Mouse (Mus musculus) hindbrain, embryonic 11.5 days (tissue): ENCODE results near the gene Abhd2. TPM values are rescaled to one million over a fixed set of nuclear protein-coding genes. Genes with fewer than 3 reads are reported as not detected.

Experiments used
- ATAC-seq: fragments of 200-750 bp; cut with Nextera tagmentation; 2 replicates; pipeline ENCODE4 v1.8.0; 2017; ENCODE audit warnings: mild to moderate bottlenecking, moderate TSS enrichment, moderate library complexity; ENCODE audit not compliant: low FRiP score
- DNase-seq: peaks from one replicate; pipeline ENCODE4 v3.0.0-alpha.2; 2015; ENCODE audit warnings: low spot score
- H3K27ac ChIP-seq: fragments of 300-500 bp; sonication (generic); 2 replicates; pipeline ENCODE4 v1.5.1; 2014; ENCODE audit warnings: mild to moderate bottlenecking, low read depth, low read length
- H3K27me3 ChIP-seq: fragments of 300-500 bp; sonication (generic); 2 replicates; pipeline ENCODE4 v1.6.1; 2014; ENCODE audit warnings: mild to moderate bottlenecking, low read length, moderate library complexity, mixed read lengths; ENCODE audit not compliant: control insufficient read depth, insufficient read depth
- H3K36me3 ChIP-seq: fragments of 300-500 bp; sonication (generic); 2 replicates; pipeline ENCODE4 v1.6.1; 2014; ENCODE audit warnings: mild to moderate bottlenecking, low read length, moderate library complexity, mixed read lengths; ENCODE audit not compliant: control insufficient read depth, insufficient read depth
- H3K4me1 ChIP-seq: fragments of 300-500 bp; sonication (generic); replicated peaks from 2 replicates; pipeline ENCODE4 v1.6.1; 2014; ENCODE audit warnings: low read length, mixed read lengths; ENCODE audit not compliant: control insufficient read depth, insufficient read depth
- H3K4me2 ChIP-seq: fragments of 300-500 bp; sonication (generic); replicated peaks from 2 replicates; pipeline ENCODE4 v1.6.1; 2014; ENCODE audit warnings: mild to moderate bottlenecking, low read depth, low read length
- H3K4me3 ChIP-seq: fragments of 300-500 bp; sonication (generic); 2 replicates; pipeline ENCODE4 v1.5.1; 2014; ENCODE audit warnings: low read depth, low read length
- H3K9ac ChIP-seq: fragments of 300-500 bp; sonication (generic); 2 replicates; pipeline ENCODE4 v1.6.1; 2014; ENCODE audit warnings: low read depth, low read length
- H3K9me3 ChIP-seq: fragments of 300-500 bp; sonication (generic); 2 replicates; pipeline ENCODE4 v1.6.1; 2016; ENCODE audit warnings: low read length; ENCODE audit not compliant: control insufficient read depth
- WGBS: fragments of 180-500 bp; shearing (Covaris S2); extraction: QIAGEN DNeasy Blood & Tissue Kit; methylation state at CpG from one replicate; pipeline ENCODE4 v1.1.7; 2014; 5-methylcytosine and 5-hydroxymethylcytosine counted together
- polyA plus RNA-seq: library from polyadenylated mRNA; unstranded; fragments of >200 nt; fragmentation: Nextera tagmentation; extraction: Ambion mirVana; gene quantifications from 2 replicates; pipeline ENCODE4 v1.2.1, GENCODE M21; 2014

Abhd2 gene
- polyA plus RNA-seq, 1 experiment from 2014 or later, result 12.2 TPM

DNA sequence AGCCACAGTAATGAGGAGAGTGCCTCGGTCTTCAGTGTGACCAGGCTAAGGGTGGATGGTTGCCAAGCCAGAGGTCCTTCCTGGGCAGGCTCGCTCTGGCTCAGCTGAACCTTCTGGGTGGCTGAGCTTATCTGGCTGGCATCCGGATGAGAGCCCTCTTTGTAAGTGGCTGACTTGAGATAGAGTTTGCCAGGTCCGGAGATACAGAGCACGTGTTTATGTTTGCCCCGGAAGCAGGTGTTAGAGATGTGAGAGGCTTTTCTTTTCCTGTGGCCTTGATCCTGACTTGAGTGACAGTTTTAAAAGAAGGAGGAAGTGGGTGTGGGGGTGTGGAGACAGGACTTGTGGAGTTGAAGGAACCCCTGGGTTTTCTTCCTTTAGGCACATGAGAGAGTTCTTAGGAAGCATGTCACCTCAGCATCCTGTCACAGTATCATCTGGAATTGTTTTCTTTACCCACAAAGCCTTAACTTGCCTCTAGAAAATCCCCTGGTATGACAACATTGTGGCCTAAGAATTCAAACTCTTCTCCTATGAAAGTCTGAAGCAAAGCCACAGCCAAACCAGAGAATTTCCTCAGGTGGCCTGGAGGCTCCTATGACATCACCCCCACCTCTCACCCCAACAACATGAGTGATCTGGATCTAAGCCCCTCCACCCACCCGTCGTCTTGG is 90.5 kb downstream of the Abhd2 start:
- no peak overlapping the region for H3K27ac ChIP-seq

DNA sequence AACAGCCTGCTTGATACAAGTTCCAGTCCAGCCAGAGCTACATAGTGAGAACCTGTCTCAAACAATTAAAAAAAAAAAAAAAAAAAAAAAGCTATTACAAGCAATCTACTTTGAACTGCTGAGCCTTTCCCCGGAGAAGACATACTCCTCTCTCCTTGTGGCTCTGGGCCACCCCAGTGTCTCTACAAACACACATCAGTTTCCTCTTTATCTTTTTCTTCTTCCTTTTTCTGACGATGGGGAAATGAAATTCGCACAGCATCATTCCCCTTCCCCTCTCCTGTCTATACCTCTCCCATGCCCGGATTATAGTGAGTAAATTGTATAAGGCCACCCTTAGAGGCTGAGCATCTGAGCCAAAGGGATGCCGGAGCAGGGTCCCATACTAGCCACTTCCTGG is 95.7 kb downstream of the Abhd2 start:
- ATAC-seq, result no peak

More for the DNA sequence above, 90.5 kb downstream of the Abhd2 start:
- Histone ChIP-seq H3K4me1 (no peaks in the 10 kb centered on the region), H3K9ac (no peak overlapping the region), H3K4me3 (no peak overlapping the region), H3K36me3 (no peaks in the 10 kb centered on the region), H3K27me3 (no peaks in the 10 kb centered on the region), H3K9me3 (no peaks in the 10 kb centered on the region), H3K4me2 (no peak overlapping the region)
- ATAC-seq (no peak), DNase-seq (no peak)
- 84% methylated on average over 8 of the region's 8 CpGs for WGBS

DNA sequence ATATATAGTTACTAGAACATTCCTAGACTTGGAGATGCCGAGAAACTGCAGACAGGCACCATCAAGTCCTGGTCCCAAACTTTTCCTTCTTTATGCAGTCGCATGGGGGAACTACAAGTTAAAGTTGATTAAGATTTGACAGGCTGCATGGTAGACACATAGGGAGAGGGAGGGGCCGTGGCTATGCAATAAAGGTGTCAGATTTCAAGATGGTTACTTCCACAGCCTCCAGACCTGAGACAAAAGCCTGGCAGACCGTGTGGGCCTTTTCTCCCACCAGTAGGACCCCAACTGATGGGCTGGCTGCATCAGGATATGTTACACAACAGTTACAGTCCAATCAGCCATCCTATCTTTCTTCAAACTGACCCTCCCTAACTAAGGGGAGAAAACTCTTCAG is 96.4 kb downstream of the Abhd2 start:
- no peak for DNase-seq

More for the DNA sequence above, 95.7 kb downstream of the Abhd2 start:
- H3K9me3 ChIP-seq, result no peaks in the 10 kb centered on the region
- H3K4me3 ChIP-seq, result no peak overlapping the region
- H3K27ac ChIP-seq, result no peak overlapping the region
- H3K36me3 ChIP-seq, result no peaks in the 10 kb centered on the region
- no peaks in the 10 kb centered on the region; the same call in 1 of the 2 replicates for H3K27me3 ChIP-seq
- DNase-seq, result no peak
- WGBS, result 91% methylated on average over 5 of the region's 5 CpGs
- no peak overlapping the region for H3K4me2 ChIP-seq
- H3K9ac ChIP-seq, result no peak overlapping the region
- H3K4me1 ChIP-seq, result no peaks in the 10 kb centered on the region

DNA sequence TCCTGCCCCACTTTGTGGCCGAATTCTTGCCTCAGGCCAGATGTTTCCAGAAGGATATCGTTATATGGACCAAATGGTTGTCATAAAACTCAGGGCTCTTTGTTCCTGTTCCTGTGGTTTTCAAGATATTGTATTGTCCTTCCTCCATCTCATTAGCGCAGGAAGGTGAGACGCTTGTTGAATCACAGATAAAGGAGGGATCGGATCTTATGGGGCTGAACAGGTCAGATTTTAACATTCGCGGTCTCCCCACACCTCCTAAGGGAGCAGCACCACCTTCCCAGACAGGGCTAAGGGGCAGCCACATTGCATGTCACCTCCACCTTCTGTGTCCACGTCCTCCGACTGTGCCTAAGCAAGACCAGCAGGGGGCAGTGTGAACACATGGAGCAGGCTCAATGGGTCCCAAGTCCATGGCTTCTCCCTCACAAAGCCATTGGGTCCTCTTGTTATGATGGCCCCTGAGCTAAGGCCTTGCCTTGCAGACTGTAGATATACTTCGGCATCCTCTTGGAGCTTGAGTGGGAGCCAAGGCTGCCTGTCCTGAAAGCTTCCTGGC is 98.4 kb downstream of the Abhd2 start:
- no peaks in the 10 kb centered on the region; the same call in 1 of the 2 replicates for H3K27me3 ChIP-seq
- 49% methylated on average over 10 of the region's 10 CpGs for WGBS

More for the DNA sequence above, 96.4 kb downstream of the Abhd2 start:
- WGBS, result 43% methylated on average over 4 of the region's 4 CpGs
- no peak overlapping the region for H3K27ac ChIP-seq
- no peaks in the 10 kb centered on the region for H3K9me3 ChIP-seq
- H3K36me3 ChIP-seq, result no peaks in the 10 kb centered on the region
- no peaks in the 10 kb centered on the region; the same call in 1 of the 2 replicates for H3K27me3 ChIP-seq
- H3K4me3 ChIP-seq, result no peak overlapping the region
- H3K4me2 ChIP-seq, result no peak overlapping the region
- H3K4me1 ChIP-seq, result no peaks in the 10 kb centered on the region
- H3K9ac ChIP-seq, result no peak overlapping the region
- ATAC-seq, result no peak

DNA sequence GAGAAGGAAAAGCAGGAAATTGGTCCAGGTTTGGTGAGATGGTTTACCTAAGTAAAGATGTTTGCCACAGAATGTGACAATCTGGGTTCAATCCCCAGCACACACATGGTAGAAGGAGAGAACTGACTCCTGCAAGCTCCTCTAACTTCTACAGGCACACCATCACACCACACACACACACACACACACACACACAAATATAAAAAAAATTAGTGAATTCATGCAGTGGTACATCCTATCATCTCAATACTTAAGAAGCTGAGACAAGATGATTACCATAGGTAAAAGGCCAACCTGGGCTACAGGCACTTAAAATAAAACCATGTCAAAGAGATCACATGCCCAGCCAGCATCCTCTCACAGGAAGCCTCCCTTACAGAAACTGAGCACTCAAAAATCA is 101.0 kb downstream of the Abhd2 start:
- ATAC-seq, result no peak
- no peaks in the 10 kb centered on the region; the same call in 1 of the 2 replicates for H3K27me3 ChIP-seq

More for the DNA sequence above, 98.4 kb downstream of the Abhd2 start:
- DNase-seq (peak; percentile 81), ATAC-seq (peak; percentile 47; the same call in 1 of the 2 replicates)
- H3K9ac ChIP-seq, result no peak overlapping the region
- no peaks in the 10 kb centered on the region for H3K36me3 ChIP-seq
- H3K27ac ChIP-seq, result no peak overlapping the region
- no peaks in the 10 kb centered on the region for H3K9me3 ChIP-seq
- H3K4me1 ChIP-seq, result no peaks in the 10 kb centered on the region
- H3K4me3 ChIP-seq, result no peak overlapping the region
- no peak overlapping the region for H3K4me2 ChIP-seq

DNA sequence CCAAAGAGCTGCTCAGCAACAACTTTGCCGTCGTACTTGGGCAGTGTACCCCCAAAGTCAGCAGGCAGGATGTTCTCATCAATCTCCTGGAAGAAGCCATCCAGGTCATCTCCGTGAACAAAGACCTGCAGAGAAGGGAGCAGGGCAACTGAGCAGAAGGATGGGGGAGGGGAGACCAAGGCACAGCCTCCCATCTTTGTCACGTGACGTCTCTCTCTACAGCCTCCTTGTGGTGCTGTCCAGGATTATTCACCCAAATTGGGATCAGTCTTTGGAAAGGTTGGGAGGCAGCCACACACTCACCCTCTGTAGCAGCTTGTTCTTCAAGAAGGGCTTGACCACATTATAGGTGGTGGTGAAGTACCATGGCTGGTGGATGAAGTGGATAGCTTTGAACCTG is 102.6 kb downstream of the Abhd2 start:
- 68% methylated on average over 5 of the region's 5 CpGs for WGBS
- Histone ChIP-seq H3K4me2 (no peak overlapping the region), H3K27me3 (no peaks in the 10 kb centered on the region; the same call in 1 of the 2 replicates), H3K9ac (no peak overlapping the region), H3K27ac (no peak overlapping the region), H3K4me1 (no peaks in the 10 kb centered on the region), H3K36me3 (no peaks in the 10 kb centered on the region), H3K9me3 (no peaks in the 10 kb centered on the region), H3K4me3 (no peak overlapping the region)
- ATAC-seq (no peak), DNase-seq (no peak)

More for the DNA sequence above, 101.0 kb downstream of the Abhd2 start:
- Histone ChIP-seq H3K4me1 (no peaks in the 10 kb centered on the region), H3K9ac (no peak overlapping the region), H3K4me2 (no peak overlapping the region), H3K27ac (no peak overlapping the region), H3K9me3 (no peaks in the 10 kb centered on the region), H3K36me3 (no peaks in the 10 kb centered on the region), H3K4me3 (no peak overlapping the region)
- no peak for DNase-seq

DNA sequence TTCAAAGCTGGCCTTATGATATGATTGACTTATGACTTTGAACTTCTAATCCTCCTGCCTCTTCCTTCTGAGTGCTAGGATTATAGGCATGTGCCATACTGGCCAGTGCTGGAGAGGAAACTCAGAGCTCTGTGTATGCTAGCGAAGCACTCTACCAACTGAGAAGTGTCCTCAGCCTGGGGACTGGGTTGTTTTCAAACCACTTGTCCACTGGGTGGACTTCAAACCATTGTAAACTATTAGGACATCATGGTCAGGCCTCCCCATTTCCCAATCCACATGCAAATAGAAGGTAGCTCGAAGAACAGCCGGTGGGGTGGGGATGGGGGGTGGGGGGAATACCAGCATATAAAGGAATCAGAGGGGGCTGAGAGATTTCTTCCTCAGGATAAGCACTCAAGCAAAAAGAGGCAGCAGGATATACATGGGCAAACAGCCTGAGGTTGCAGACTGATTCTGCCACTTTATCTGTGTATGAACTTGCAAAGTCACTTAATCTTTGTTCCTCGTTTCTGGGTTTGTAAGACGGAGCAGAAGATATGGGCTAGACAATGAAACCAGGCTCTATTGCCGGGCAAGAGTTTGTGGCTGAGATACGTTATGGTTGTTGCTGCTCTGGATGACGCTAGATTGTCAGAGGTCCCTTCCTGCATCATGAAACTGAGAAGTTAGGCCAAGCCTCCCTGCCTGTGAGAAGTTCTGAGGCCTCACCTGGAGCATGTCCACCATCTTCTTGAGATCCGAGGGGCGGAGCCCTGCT is 103.7 kb downstream of the Abhd2 start:
- no peak overlapping the region for H3K27ac ChIP-seq
- no peaks in the 10 kb centered on the region for H3K27me3 ChIP-seq
- H3K36me3 ChIP-seq, result no peaks in the 10 kb centered on the region
- no peaks in the 10 kb centered on the region for H3K4me1 ChIP-seq
- H3K9ac ChIP-seq, result no peak overlapping the region
- ATAC-seq (no peak), DNase-seq (no peak)
- H3K9me3 ChIP-seq, result no peaks in the 10 kb centered on the region
- WGBS, result 89% methylated on average over 10 of the region's 10 CpGs
- H3K4me2 ChIP-seq, result no peak overlapping the region
- H3K4me3 ChIP-seq, result no peak overlapping the region

DNA sequence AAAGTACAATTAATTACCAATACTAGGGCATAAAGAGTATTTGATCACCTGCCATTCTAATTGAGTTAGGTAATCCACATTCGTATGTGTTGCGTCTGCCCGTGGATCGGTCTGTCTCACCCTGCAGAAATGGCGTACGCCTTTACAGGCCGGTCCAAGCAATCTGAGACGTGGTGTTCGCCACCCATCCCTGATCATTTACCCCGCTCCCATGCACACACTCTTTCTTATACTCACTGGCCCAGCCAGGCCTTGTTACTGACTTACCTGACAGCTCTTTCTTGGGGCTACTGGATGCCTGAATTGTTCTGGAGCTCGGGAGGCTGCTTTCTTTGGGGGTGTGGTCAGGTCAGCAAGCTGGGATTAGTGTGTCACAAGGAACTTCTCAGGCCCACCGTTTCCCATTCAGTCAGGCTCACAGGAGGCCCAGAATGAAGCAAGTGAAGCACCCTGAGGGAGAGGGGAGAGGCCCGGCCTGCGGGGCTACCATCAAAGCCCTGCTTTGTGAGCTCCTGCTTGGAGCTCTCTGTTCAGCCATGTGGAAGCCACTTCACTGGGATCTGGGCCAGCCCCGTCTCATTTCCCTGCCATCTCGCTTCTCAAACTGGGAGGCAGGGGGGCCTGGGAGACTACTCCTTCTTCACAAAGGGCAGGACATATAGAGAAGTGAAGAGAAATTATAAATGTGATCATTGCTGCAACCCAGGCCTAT is 113.6 kb downstream of the Abhd2 start, which contains the start of gene Rlbp1:
Gene Rlbp1 (minus strand): TSS at position 627 of the 712 bp plus-strand sequence.
- 69% methylated on average over 16 of the region's 16 CpGs for WGBS
- H3K4me2 ChIP-seq, result no peak within 1 kb of the TSS
- no peak for ATAC-seq
- H3K27me3 ChIP-seq, result no peaks in the 10 kb centered on the region
- H3K4me1 ChIP-seq, result no peaks in the 10 kb centered on the region
- H3K9ac ChIP-seq, result no peak within 1 kb of the TSS
- H3K27ac ChIP-seq, result no peak within 1 kb of the TSS
- H3K4me3 ChIP-seq, result no peak within 1 kb of the TSS
- H3K36me3 ChIP-seq, result no peaks in the 10 kb centered on the region
- DNase-seq, result no peak
- no peaks in the 10 kb centered on the region for H3K9me3 ChIP-seq
